Mouse (Mus musculus): ENCODE measurements around the gene Crybb3. TPM values are rescaled to one million over a fixed set of nuclear protein-coding genes. Genes with fewer than 3 reads are reported as not detected.
A peak's percentile ranks its signal among the peaks of the same experiment; 100 is the strongest.

Crybb3 gene
- 0.32 and 0.42 TPM in 2 replicates for polyA plus RNA-seq (2016; fragmentation: Nextera tagmentation; extraction: Ambion mirVana)

DNA sequence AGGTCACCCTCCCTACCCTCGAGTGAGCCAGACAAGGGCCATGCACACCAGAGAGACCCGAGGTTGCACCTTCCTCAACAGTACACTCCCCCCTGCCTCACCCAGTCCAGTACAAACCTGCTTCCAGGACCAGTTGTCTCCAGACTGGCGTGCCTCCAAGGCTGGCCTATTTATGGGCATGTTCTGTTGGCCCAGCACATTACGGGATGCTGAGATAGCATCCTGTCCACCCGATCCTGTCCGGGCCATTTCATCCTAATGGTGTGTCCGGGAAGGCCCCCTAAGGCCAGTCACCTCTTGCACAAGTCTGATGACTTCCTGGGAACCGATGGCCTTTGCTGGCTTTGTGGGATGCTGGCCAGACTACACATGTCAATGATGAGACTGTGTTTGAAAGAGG lies at the start of gene Crybb3:
Gene Crybb3 (minus strand): TSS at position 146 of the 400 bp plus-strand sequence.
- ATAC-seq (ENCODE audit: low FRiP score, low read depth): no peak
- 86% methylated on average over 8 of the region's 8 CpGs for WGBS
- Histone ChIP-seq H3K4me3 (no peak within 1 kb of the TSS), H3K27me3 (replicated peaks) (no peaks in the 10 kb centered on the region), H3K4me2 (replicated peaks) (no peak within 1 kb of the TSS), H3K36me3 (no peaks in the 10 kb centered on the region), H3K4me1 (no peaks in the 10 kb centered on the region; the same call in 1 of the 2 replicates), H3K9me3 (no peaks in the 10 kb centered on the region), H3K9ac (no peak within 1 kb of the TSS), H3K27ac (no peak within 1 kb of the TSS)

- ATAC-seq (ENCODE audit: low FRiP score, low read depth): no peak
- 63% methylated on average over 4 of the region's 4 CpGs for WGBS
Observed at GRCm38 (mm10) chr5:113128426-113128825, 47.0 kb upstream of the Crybb3 start.

DNA sequence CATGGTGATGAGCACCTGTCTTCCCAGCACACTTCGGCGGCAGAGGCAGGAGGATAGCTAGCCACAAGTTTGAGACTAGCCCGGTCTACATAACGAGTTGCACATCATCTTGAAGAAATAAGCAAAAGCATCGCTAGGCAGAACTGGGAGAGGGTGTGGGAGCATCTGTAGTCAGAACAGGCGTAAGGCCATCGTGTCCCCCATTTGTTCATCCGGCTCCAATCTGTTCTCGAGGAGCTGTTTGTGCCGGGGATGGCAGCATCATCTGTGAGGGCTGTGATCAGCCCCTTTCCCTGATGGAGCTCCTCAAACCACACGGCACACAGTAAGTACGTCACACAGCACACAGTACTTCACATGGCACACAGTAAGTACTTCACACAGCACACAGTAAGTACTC lies 45.1 kb upstream of the Crybb3 start:
- H3K4me2 ChIP-seq (replicated peaks): no peak overlapping the region
- WGBS: 93% methylated on average over 12 of the region's 12 CpGs
- ATAC-seq (ENCODE audit: low FRiP score, low read depth): no peak
- H3K9me3 ChIP-seq: no peaks in the 10 kb centered on the region
- H3K27ac ChIP-seq: no peak overlapping the region
- H3K36me3 ChIP-seq: no peaks in the 10 kb centered on the region
- H3K4me3 ChIP-seq: no peak overlapping the region
- peaks cover 6% of the 10 kb centered on the region for H3K4me1 ChIP-seq
- H3K27me3 ChIP-seq (replicated peaks): no peaks in the 10 kb centered on the region
- H3K9ac ChIP-seq: no peak overlapping the region

More at GRCm38 (mm10) chr5:113128426-113128825, 47.0 kb upstream of the Crybb3 start:
- Histone ChIP-seq H3K36me3 (no peaks in the 10 kb centered on the region), H3K9me3 (no peaks in the 10 kb centered on the region), H3K9ac (no peak overlapping the region), H3K27ac (no peak overlapping the region), H3K4me3 (no peak overlapping the region), H3K4me1 (peaks cover 10% of the 10 kb centered on the region), H3K4me2 (replicated peaks) (no peak overlapping the region), H3K27me3 (replicated peaks) (no peaks in the 10 kb centered on the region)

- Histone ChIP-seq H3K27me3 (replicated peaks) (no peaks in the 10 kb centered on the region), H3K9ac (no peak overlapping the region), H3K4me2 (replicated peaks) (no peak overlapping the region), H3K4me1 (peaks cover 25% of the 10 kb centered on the region), H3K27ac (no peak overlapping the region), H3K36me3 (no peaks in the 10 kb centered on the region), H3K4me3 (no peak overlapping the region), H3K9me3 (no peaks in the 10 kb centered on the region)
- 59% methylated on average over 10 of the region's 10 CpGs for WGBS
- ATAC-seq (ENCODE audit: low FRiP score, low read depth): no peak
Observed at GRCm38 (mm10) chr5:113123693-113124092, 42.3 kb upstream of the Crybb3 start.

GRCm38 (mm10) chr5:113122326-113123054 lies 41.1 kb upstream of the Crybb3 start:
- no peak overlapping the region for H3K27ac ChIP-seq
- no peaks in the 10 kb centered on the region for H3K27me3 ChIP-seq (replicated peaks)

GRCm38 (mm10) chr5:113121591-113121875 lies 40.1 kb upstream of the Crybb3 start:
- H3K27me3 ChIP-seq (replicated peaks): no peaks in the 10 kb centered on the region
- H3K27ac ChIP-seq: no peak overlapping the region
- H3K4me1 ChIP-seq: peaks cover 30% of the 10 kb centered on the region
- H3K4me2 ChIP-seq (replicated peaks): peak overlapping the region; percentile 7; the same call in 1 of the 2 replicates
- H3K4me3 ChIP-seq: no peak overlapping the region
- no peak for ATAC-seq (ENCODE audit: low FRiP score, low read depth)
- H3K9ac ChIP-seq: no peak overlapping the region
- H3K36me3 ChIP-seq: no peaks in the 10 kb centered on the region
- no peaks in the 10 kb centered on the region for H3K9me3 ChIP-seq
- WGBS: 74% methylated on average over 6 of the region's 6 CpGs

More at GRCm38 (mm10) chr5:113122326-113123054, 41.1 kb upstream of the Crybb3 start:
- Histone ChIP-seq H3K9ac (no peak overlapping the region), H3K4me3 (no peak overlapping the region), H3K4me2 (replicated peaks) (no peak overlapping the region), H3K4me1 (peaks cover 25% of the 10 kb centered on the region), H3K9me3 (no peaks in the 10 kb centered on the region), H3K36me3 (no peaks in the 10 kb centered on the region)
- 39% methylated on average over 12 of the region's 12 CpGs for WGBS
- no peak for ATAC-seq (ENCODE audit: low FRiP score, low read depth)

- peak; percentile 29; the same call in 1 of the 2 replicates for ATAC-seq (ENCODE audit: low FRiP score, low read depth)
- Histone ChIP-seq H3K27ac (no peak overlapping the region), H3K9ac (no peak overlapping the region), H3K4me2 (replicated peaks) (peak overlapping the region; percentile 7; the same call in 1 of the 2 replicates), H3K4me3 (no peak overlapping the region), H3K9me3 (no peaks in the 10 kb centered on the region), H3K27me3 (replicated peaks) (no peaks in the 10 kb centered on the region), H3K36me3 (no peaks in the 10 kb centered on the region), H3K4me1 (peaks cover 30% of the 10 kb centered on the region)
- 22% methylated on average over 15 of the region's 15 CpGs for WGBS
Observed at GRCm38 (mm10) chr5:113120741-113121590, 39.6 kb upstream of the Crybb3 start.

- Histone ChIP-seq H3K27ac (no peak overlapping the region), H3K9ac (no peak overlapping the region; the same call in 1 of the 2 replicates), H3K4me2 (replicated peaks) (no peak overlapping the region), H3K9me3 (no peaks in the 10 kb centered on the region), H3K27me3 (replicated peaks) (no peaks in the 10 kb centered on the region), H3K4me3 (no peak overlapping the region), H3K4me1 (peaks cover 30% of the 10 kb centered on the region), H3K36me3 (no peaks in the 10 kb centered on the region)
- no peak for ATAC-seq (ENCODE audit: low FRiP score, low read depth)
- WGBS: 25% methylated on average over 13 of the region's 13 CpGs
Observed at GRCm38 (mm10) chr5:113119861-113120465, 38.6 kb upstream of the Crybb3 start.

DNA sequence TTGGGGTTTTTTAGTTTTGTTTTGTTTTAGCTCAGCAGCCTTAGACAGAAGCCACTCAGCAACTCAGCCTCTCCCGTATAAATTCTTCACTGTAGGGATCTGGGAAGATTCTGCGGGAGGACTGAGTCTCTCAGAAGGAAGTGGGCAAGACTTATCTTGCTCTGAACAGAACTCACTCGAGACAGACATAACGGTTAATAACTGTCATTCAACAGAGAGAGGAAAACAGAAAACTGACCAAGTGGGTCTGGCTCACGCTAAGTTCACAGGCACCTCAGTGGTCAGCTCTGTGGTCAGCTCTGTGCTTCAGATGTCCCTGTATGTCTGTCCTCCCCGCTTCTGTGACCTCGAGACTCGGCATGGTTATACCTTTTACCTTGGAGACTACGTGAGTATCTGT lies 37.9 kb upstream of the Crybb3 start:
- H3K4me3 ChIP-seq: no peak overlapping the region
- WGBS: 85% methylated on average over 9 of the region's 9 CpGs
- no peak overlapping the region; the same call in 1 of the 2 replicates for H3K9ac ChIP-seq

DNA sequence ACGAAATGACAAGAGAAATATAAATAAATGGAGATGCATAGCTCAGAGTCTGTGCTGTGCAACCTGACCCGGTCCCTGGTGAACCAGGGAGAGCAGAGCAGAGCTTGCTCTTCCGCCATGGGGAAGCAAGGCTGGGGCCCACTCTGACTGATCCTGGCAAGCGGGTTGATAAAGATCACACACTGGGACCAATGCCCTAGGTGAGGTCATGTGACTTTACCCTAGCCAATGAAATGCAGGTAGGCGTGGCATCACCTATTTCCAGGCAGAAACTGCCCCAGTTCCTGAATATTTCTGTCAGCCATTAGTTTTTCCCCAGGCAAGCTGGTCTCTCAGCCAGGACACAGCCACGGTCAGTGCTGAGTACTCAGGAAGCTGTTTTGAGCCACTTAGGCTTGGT lies 37.3 kb upstream of the Crybb3 start:
- Histone ChIP-seq H3K27ac (no peak overlapping the region), H3K4me2 (replicated peaks) (no peak overlapping the region), H3K9ac (no peak overlapping the region), H3K36me3 (no peaks in the 10 kb centered on the region), H3K4me3 (no peak overlapping the region), H3K9me3 (no peaks in the 10 kb centered on the region), H3K27me3 (replicated peaks) (no peaks in the 10 kb centered on the region), H3K4me1 (peaks cover 41% of the 10 kb centered on the region)
- WGBS: 59% methylated on average over 6 of the region's 6 CpGs
- ATAC-seq (ENCODE audit: low FRiP score, low read depth): no peak

More for the DNA sequence above, 37.9 kb upstream of the Crybb3 start:
- H3K36me3 ChIP-seq: no peaks in the 10 kb centered on the region
- no peaks in the 10 kb centered on the region for H3K9me3 ChIP-seq
- H3K27me3 ChIP-seq (replicated peaks): no peaks in the 10 kb centered on the region
- H3K27ac ChIP-seq: no peak overlapping the region
- no peak for ATAC-seq (ENCODE audit: low FRiP score, low read depth)
- H3K4me2 ChIP-seq (replicated peaks): no peak overlapping the region
- H3K4me1 ChIP-seq: peaks cover 36% of the 10 kb centered on the region

- H3K4me3 ChIP-seq: no peak overlapping the region
- no peaks in the 10 kb centered on the region for H3K9me3 ChIP-seq
- no peaks in the 10 kb centered on the region for H3K27me3 ChIP-seq (replicated peaks)
- WGBS: 80% methylated on average over 5 of the region's 5 CpGs
- H3K4me1 ChIP-seq: peaks cover 38% of the 10 kb centered on the region
- H3K4me2 ChIP-seq (replicated peaks): no peak overlapping the region
- H3K9ac ChIP-seq: no peak overlapping the region
- no peaks in the 10 kb centered on the region for H3K36me3 ChIP-seq
- H3K27ac ChIP-seq: no peak overlapping the region
- no peak for ATAC-seq (ENCODE audit: low FRiP score, low read depth)
Observed at GRCm38 (mm10) chr5:113117361-113117760, 36.0 kb upstream of the Crybb3 start.

- H3K4me1 ChIP-seq: peaks cover 38% of the 10 kb centered on the region
- H3K9me3 ChIP-seq: no peaks in the 10 kb centered on the region
- H3K9ac ChIP-seq: no peak overlapping the region
- no peaks in the 10 kb centered on the region for H3K27me3 ChIP-seq (replicated peaks)
- H3K4me2 ChIP-seq (replicated peaks): no peak overlapping the region
- ATAC-seq (ENCODE audit: low FRiP score, low read depth): no peak
- H3K4me3 ChIP-seq: no peak overlapping the region
- no peak overlapping the region for H3K27ac ChIP-seq
- no peaks in the 10 kb centered on the region for H3K36me3 ChIP-seq
- WGBS: 67% methylated on average over 10 of the region's 10 CpGs
Observed at GRCm38 (mm10) chr5:113115896-113116295, 34.5 kb upstream of the Crybb3 start.

All from neural tube, embryonic 12.5 days (tissue).